Mouse (Mus musculus): Measurements from ENCODE around the gene Zfp445.

GRCm38 (mm10) chr9:122829826-122830380 lies 35.9 kb downstream of the Zfp445 start:
- TF ChIP-seq CTCF (IDR thresholded peaks at IDR 0.05) (no peak), EP300 (IDR thresholded peaks at IDR 0.05) (no peak)

Measured in lung, postnatal 0 days (tissue).